Mouse (Mus musculus): ENCODE data around the gene Smpd1. TPM values are rescaled to one million over a fixed set of nuclear protein-coding genes. Genes with fewer than 3 reads are reported as not detected.

Smpd1 gene
- polyA plus RNA-seq, 1 experiment from 2014 or later, result 58.9 TPM

DNA sequence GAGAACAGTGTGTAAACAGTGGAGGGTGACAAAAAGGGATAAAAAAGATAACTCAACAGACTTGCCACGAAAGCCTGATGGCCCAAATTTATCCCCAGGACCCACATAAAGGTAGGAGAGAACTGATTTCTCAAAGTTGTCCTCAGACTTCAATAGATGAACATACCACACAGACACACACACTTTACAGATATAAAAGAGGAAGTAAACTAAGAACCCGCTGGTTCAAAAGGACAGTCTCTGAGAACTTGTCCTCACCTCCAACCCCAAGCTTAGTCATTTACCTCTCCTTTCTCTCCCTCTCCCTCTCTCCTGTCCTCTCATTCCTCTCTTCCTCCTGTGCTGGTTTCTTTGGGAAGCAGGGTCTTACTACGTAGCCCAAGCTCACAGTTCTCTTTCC is 8.2 kb downstream of the Smpd1 start:
- ATAC-seq (ENCODE audit: insufficient number of reproducible peaks, low FRiP score, low TSS enrichment, low read depth), result no peak
- Histone ChIP-seq H3K27ac (replicated peaks) (no peak overlapping the region), H3K4me3 (replicated peaks) (no peak overlapping the region), H3K27me3 (no peaks in the 10 kb centered on the region), H3K4me1 (no peaks in the 10 kb centered on the region), H3K36me3 (peaks cover 72% of the 10 kb centered on the region), H3K9ac (no peak overlapping the region), H3K4me2 (replicated peaks) (no peak overlapping the region), H3K9me3 (replicated peaks) (no peaks in the 10 kb centered on the region)
- 88% methylated on average over 3 of the region's 3 CpGs for WGBS

DNA sequence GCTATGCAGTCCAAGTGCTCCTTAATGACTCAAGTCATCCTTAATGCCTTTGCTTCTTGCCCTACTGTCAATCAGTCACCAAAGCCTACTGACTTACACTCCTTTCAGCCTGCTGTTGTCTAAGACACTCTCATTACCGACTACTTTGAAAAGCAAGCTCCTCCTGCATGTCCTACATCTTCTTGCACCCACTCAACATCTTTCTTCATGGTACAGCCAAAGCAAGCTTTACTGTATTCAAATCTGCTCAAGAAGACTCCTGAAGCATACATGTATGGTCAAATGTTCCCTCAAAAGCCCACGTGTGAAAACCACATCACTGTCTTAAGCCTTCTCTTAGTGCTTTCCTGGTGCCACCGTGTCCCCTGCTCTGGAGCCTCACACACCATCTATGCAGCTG is 9.2 kb downstream of the Smpd1 start:
- Histone ChIP-seq H3K9me3 (replicated peaks) (no peaks in the 10 kb centered on the region), H3K27ac (replicated peaks) (no peak overlapping the region), H3K4me2 (replicated peaks) (no peak overlapping the region), H3K4me1 (peaks cover under 1% of the 10 kb centered on the region; the same call in 1 of the 2 replicates), H3K9ac (no peak overlapping the region), H3K27me3 (no peaks in the 10 kb centered on the region), H3K4me3 (replicated peaks) (no peak overlapping the region), H3K36me3 (peaks cover 65% of the 10 kb centered on the region)
- ATAC-seq (ENCODE audit: insufficient number of reproducible peaks, low FRiP score, low TSS enrichment, low read depth), result no peak
- 87% methylated on average over 3 of the region's 3 CpGs for WGBS

DNA sequence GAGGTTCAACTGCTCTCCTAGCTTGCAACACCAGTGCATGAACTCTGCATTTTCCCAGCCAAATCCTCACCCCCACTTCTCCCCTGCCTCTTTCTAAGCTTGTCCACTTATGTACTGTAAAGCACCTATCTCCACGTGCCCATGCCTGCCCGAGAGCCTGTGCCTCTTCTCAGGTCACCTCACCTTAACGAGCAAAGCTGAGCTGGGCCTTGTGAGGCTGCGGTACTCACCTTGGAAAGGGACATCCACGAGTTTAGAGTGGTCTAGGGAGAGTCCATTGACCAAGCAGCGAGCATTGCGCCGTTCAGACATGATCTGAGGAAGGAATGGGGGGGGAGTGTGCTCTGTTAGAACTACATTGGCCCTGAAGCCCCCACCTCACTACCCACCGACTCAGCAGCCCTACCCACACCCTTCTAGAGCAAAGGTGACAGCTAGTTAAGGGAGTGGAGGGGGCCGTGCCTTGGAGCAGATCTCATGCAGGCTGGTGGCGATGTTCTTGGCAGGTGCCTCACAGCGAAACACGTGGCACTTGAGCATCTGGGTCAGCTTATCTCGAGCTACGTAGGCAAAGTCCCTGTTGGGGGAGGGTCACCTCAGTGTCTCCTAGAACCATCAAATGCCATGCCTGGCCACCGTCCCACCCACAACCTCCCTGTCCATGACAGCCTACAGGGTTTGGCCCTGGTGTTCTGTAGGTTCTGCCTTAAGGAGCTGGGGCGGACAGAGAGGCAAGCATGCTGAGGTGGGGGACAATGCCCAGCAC is 11.1 kb downstream of the Smpd1 start:
- peaks cover 53% of the 10 kb centered on the region for H3K36me3 ChIP-seq
- no peak overlapping the region for H3K27ac ChIP-seq (replicated peaks)
- no peak for ATAC-seq (ENCODE audit: insufficient number of reproducible peaks, low FRiP score, low TSS enrichment, low read depth)
- no peaks in the 10 kb centered on the region for H3K9me3 ChIP-seq (replicated peaks)
- H3K4me1 ChIP-seq, result peaks cover 19% of the 10 kb centered on the region
- no peak overlapping the region for H3K4me2 ChIP-seq (replicated peaks)
- 84% methylated on average over 17 of the region's 17 CpGs for WGBS
- H3K4me3 ChIP-seq (replicated peaks), result no peak overlapping the region
- no peak overlapping the region for H3K9ac ChIP-seq
- no peaks in the 10 kb centered on the region for H3K27me3 ChIP-seq

DNA sequence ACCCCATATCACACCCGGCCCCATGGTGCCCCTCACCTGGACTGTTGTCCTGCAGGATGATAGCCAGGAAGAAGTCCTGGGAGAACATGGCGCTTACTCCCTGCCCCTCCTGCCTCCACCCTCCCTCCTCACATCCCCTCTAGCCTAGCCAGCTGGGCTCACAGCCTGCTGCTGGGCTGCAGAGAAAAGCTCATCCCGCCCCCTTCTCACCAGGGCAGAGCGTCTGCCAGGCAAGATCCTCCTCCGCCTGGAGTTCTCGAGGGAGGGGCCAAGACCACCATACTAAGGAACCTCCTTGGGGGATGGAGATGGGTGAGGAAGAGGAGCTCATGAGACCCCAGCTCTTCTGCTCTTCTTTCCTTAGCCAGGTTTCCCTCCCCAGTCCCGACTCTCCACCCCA is 14.4 kb downstream of the Smpd1 start:
- ATAC-seq (ENCODE audit: insufficient number of reproducible peaks, low FRiP score, low TSS enrichment, low read depth), result peak; percentile 26; the same call in 1 of the 2 replicates
- H3K27me3 ChIP-seq, result no peaks in the 10 kb centered on the region
- peaks cover 24% of the 10 kb centered on the region for H3K4me1 ChIP-seq
- no peak overlapping the region for H3K4me3 ChIP-seq (replicated peaks)
- H3K4me2 ChIP-seq (replicated peaks), result no peak overlapping the region
- H3K36me3 ChIP-seq, result peaks cover 52% of the 10 kb centered on the region
- WGBS, result 30% methylated on average over 7 of the region's 7 CpGs
- no peaks in the 10 kb centered on the region for H3K9me3 ChIP-seq (replicated peaks)
- no peak overlapping the region for H3K9ac ChIP-seq
- H3K27ac ChIP-seq (replicated peaks), result no peak overlapping the region

DNA sequence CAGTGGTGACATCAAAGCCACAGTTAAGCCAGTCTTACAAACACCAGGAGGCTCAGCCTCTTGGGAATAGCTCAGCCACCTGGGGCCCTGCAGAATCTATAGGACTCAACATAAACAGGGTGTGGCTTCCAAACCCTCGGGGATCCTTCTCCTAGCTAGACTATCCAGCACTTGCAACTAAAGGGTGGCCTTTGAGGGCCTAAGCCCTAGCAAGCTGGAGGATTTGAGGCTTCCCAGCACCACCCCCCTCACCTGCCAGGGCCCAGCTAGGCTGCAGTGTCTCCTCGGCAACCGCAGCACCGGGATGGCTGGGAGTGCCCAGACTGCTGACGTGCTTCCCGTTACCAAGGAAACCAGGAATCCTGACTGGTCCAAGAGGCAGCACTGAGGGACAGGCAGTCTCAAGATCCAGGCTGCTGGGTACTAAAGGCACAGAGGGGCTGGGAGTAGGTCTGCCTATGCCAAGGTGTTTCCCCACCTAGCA is 14.9 kb downstream of the Smpd1 start:
- Histone ChIP-seq H3K9ac (no peak overlapping the region), H3K36me3 (peaks cover 53% of the 10 kb centered on the region), H3K4me1 (peaks cover 24% of the 10 kb centered on the region), H3K4me2 (replicated peaks) (no peak overlapping the region), H3K9me3 (replicated peaks) (no peaks in the 10 kb centered on the region), H3K4me3 (replicated peaks) (no peak overlapping the region), H3K27ac (replicated peaks) (no peak overlapping the region), H3K27me3 (no peaks in the 10 kb centered on the region)
- 8% methylated on average over 6 of the region's 6 CpGs for WGBS
- peak; percentile 73 for ATAC-seq (ENCODE audit: insufficient number of reproducible peaks, low FRiP score, low TSS enrichment, low read depth)

DNA sequence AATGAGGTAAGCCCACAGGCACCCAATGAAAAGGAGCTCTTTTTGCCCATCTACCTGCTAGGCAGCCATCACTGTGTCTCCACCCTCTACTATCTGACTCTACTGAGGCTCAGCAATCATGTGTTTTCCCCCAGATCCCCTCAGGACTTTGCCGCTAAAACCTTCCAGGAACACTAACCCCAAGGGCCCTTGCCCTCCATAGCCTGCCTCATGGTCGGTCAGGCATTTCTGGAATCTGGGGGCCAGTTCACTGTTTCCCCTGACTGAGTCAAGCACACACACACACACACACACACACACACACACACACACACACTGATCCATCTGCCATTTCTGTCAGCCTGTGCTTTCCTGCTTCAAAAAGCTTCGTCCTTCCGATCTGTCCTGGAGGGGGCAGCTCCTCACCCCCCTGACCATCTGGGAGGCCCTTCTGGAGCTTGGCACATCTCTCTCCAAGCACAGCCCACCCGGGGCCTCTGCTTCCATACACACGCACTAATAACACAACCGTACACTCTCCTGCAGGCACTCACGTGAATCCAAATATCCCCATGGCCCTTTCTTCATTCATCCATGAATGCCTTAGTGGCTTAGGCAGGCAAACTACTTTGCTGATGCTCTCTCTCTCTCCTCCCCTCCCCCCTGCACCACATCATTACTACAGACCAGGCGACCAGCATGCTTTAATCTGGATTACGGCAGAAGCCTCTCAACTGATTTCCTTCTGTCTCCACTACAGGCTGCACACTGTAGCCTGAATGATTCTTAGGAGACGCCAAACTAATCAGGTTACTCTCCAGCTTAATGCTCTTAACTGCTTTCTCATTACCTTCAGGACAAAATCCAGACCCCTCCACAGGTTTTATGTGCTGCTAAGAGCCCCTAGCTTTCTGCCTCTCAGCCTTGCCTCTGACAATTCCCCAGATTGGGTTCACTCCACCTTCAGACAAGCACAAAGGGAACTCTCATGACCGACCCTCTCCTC is 15.6 kb downstream of the Smpd1 start:
- 35% methylated on average over 12 of the region's 12 CpGs for WGBS
- peak; percentile 12 for ATAC-seq (ENCODE audit: insufficient number of reproducible peaks, low FRiP score, low TSS enrichment, low read depth)

DNA sequence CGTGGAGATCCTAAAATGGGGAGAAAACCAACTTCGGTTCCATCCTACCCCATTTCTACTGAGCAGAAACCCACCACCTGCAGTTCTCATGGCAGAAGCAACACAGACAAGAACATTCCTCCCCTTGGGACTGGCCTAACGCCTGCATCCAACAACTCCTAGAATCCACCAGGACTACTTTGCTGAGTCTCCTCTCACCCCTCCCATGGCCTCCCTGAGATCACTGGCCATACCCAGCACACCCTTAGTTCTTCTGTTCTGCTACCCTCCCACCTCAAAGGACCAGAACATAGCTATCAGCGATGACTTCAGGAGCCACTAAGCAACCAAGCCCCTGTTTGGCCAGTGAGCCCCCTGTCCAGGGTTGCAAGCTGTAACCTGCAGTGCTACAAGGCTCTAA is 16.6 kb downstream of the Smpd1 start:
- Histone ChIP-seq H3K36me3 (peaks cover 37% of the 10 kb centered on the region), H3K4me2 (replicated peaks) (no peak overlapping the region), H3K27me3 (no peaks in the 10 kb centered on the region), H3K4me3 (replicated peaks) (no peak overlapping the region), H3K9me3 (replicated peaks) (no peaks in the 10 kb centered on the region), H3K9ac (no peak overlapping the region), H3K4me1 (peaks cover 24% of the 10 kb centered on the region), H3K27ac (replicated peaks) (no peak overlapping the region)
- 73% methylated on average over 4 of the region's 4 CpGs for WGBS
- ATAC-seq (ENCODE audit: insufficient number of reproducible peaks, low FRiP score, low TSS enrichment, low read depth), result no peak

More for the DNA sequence above, 15.6 kb downstream of the Smpd1 start:
- peaks cover 24% of the 10 kb centered on the region for H3K4me1 ChIP-seq
- peaks cover 47% of the 10 kb centered on the region for H3K36me3 ChIP-seq
- no peaks in the 10 kb centered on the region for H3K9me3 ChIP-seq (replicated peaks)
- no peak overlapping the region for H3K4me3 ChIP-seq (replicated peaks)
- no peak overlapping the region for H3K27ac ChIP-seq (replicated peaks)
- no peak overlapping the region for H3K4me2 ChIP-seq (replicated peaks)
- no peak overlapping the region for H3K9ac ChIP-seq
- no peaks in the 10 kb centered on the region for H3K27me3 ChIP-seq

DNA sequence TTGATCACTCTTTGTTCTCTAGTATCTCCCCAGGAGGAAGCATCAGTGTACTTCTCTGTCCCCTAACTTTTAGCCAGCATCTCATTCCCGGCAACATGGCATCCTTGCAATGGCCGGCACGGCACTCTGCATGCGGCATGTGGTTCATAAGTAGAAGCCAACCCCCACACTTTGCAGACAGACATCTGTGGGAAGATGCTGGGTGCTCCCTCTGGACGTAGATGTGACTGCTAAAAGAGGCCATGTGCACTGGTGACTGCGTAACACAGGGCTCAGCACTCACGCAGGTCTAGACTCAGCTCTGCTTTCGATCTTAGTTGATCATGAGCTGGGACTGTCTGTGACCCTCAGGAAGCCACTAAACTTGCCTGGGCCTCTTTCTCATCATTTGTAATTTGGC is 18.8 kb downstream of the Smpd1 start:
- no peak for ATAC-seq (ENCODE audit: insufficient number of reproducible peaks, low FRiP score, low TSS enrichment, low read depth)
- no peaks in the 10 kb centered on the region for H3K9me3 ChIP-seq (replicated peaks)
- 91% methylated on average over 8 of the region's 8 CpGs for WGBS
- peaks cover 26% of the 10 kb centered on the region for H3K4me1 ChIP-seq
- peaks cover 19% of the 10 kb centered on the region for H3K36me3 ChIP-seq
- no peak overlapping the region for H3K4me3 ChIP-seq (replicated peaks)
- H3K4me2 ChIP-seq (replicated peaks), result no peak overlapping the region
- no peak overlapping the region for H3K27ac ChIP-seq (replicated peaks)
- H3K27me3 ChIP-seq, result no peaks in the 10 kb centered on the region
- H3K9ac ChIP-seq, result no peak overlapping the region

DNA sequence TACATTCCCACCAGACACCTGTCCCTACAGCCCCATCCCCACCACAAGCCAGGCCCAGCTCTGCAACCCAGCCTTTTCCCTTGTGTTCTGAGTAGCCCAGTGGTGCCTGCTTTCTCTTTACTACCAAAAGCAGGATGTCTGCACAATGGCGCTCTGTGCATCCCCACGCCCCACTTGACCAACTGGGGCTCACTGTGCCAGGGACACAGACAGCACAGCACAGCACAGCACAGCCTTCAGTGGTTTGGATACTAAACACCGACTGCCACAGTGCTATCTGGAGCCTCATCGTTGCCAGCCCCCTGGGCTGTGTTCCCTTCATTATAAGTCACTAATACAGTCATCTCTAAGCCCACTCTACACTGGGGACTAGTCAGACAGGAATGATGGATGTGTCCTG is 20.4 kb downstream of the Smpd1 start:
- WGBS, result 88% methylated on average over 4 of the region's 4 CpGs

DNA sequence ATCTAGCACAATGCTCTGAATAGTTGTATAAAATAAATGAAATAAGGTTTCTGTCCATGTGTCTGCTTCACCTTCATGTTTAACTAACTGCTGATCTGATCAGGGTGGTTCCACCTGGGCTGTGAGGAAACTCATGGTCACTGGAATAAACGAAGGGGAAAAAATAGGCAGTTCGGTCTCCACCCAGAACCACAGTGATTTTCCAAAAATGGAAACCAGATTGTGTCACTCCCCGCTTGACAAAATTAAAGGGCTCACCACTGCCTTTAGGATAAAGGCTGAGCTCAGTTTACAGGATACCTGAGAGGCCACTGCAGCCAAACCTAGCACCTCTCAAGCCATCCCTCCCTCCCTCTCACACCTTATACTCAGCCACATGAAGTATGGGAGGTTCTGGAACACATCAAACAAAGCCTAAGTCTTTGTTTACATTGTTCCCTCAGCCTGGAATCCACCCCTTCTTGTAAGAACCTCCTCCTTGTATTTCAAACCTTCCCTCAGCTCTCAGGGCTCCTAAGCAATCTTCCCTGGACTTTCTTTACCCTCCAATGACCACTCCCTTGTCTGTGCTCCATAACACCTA is 22.1 kb downstream of the Smpd1 start:
- Histone ChIP-seq H3K9me3 (replicated peaks) (no peaks in the 10 kb centered on the region), H3K4me2 (replicated peaks) (no peak overlapping the region), H3K4me3 (replicated peaks) (no peak overlapping the region), H3K27me3 (no peaks in the 10 kb centered on the region), H3K36me3 (peaks cover 19% of the 10 kb centered on the region), H3K9ac (no peak overlapping the region), H3K27ac (replicated peaks) (no peak overlapping the region), H3K4me1 (peaks cover 20% of the 10 kb centered on the region)
- ATAC-seq (ENCODE audit: insufficient number of reproducible peaks, low FRiP score, low TSS enrichment, low read depth), result no peak
- 20% methylated on average over 3 of the region's 3 CpGs for WGBS

More for the DNA sequence above, 20.4 kb downstream of the Smpd1 start:
- Histone ChIP-seq H3K9ac (no peak overlapping the region), H3K9me3 (replicated peaks) (no peaks in the 10 kb centered on the region), H3K36me3 (peaks cover 19% of the 10 kb centered on the region), H3K27ac (replicated peaks) (no peak overlapping the region), H3K4me1 (peaks cover 21% of the 10 kb centered on the region), H3K4me2 (replicated peaks) (no peak overlapping the region), H3K4me3 (replicated peaks) (no peak overlapping the region), H3K27me3 (no peaks in the 10 kb centered on the region)
- no peak for ATAC-seq (ENCODE audit: insufficient number of reproducible peaks, low FRiP score, low TSS enrichment, low read depth)

DNA sequence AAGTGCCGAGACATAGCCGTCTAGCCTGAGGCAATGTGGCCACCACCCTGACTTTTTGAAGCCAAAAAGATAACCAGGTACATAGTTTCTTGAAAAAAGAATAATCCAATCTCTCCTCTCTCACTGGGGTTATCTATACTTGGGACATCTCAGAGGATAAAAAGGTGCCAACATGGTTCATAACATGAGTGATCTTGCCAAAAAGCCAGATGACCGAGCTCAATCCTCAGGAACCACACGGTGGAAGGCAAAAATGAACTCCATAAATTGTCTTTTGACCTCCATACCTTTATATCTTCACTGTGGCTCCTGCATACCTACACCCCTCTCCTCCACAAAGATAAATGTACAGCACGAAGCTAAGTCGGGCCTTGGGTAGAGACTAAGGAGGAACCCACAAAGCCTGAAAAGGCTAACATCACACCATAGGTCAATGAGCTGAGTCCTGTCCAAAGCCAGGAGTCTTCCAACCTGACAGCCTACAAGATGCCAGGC is 23.3 kb downstream of the Smpd1 start:
- 92% methylated on average over 6 of the region's 6 CpGs for WGBS
- Histone ChIP-seq H3K27ac (replicated peaks) (no peak overlapping the region), H3K9me3 (replicated peaks) (no peaks in the 10 kb centered on the region), H3K9ac (no peak overlapping the region), H3K4me2 (replicated peaks) (no peak overlapping the region), H3K4me3 (replicated peaks) (no peak overlapping the region), H3K36me3 (peaks cover 18% of the 10 kb centered on the region), H3K27me3 (no peaks in the 10 kb centered on the region), H3K4me1 (peaks cover 27% of the 10 kb centered on the region)
- no peak for ATAC-seq (ENCODE audit: insufficient number of reproducible peaks, low FRiP score, low TSS enrichment, low read depth)

Data from embryonic facial prominence, embryonic 15.5 days (tissue).